Mouse (Mus musculus) lung, embryonic 16.5 days (tissue): ENCODE data around the gene Pgm5. TPM values are rescaled to one million over a fixed set of nuclear protein-coding genes. Genes with fewer than 3 reads are reported as not detected.

Experiments used
- ATAC-seq: fragments of 200-750 bp; cut with Nextera tagmentation; 2 replicates; pipeline ENCODE4 v1.8.0; 2017; ENCODE audit warnings: low read depth, mild to moderate bottlenecking, moderate library complexity
- H3K27ac ChIP-seq: fragments of 300-500 bp; sonication (generic); 2 replicates; pipeline ENCODE4 v1.5.1; 2014; ENCODE audit warnings: mild to moderate bottlenecking, control low read depth, low read length
- H3K27me3 ChIP-seq: fragments of 300-500 bp; sonication (generic); 2 replicates; pipeline ENCODE4 v1.6.1; 2014; ENCODE audit warnings: low read depth, low read length, mixed read lengths; ENCODE audit not compliant: control insufficient read depth, insufficient read depth
- H3K36me3 ChIP-seq: fragments of 300-500 bp; sonication (generic); 2 replicates; pipeline ENCODE4 v1.6.1; 2014; ENCODE audit warnings: low read length; ENCODE audit not compliant: control insufficient read depth, insufficient read depth
- H3K4me1 ChIP-seq: fragments of 300-500 bp; sonication (generic); replicated peaks from 2 replicates; pipeline ENCODE4 v1.6.1; 2014; ENCODE audit warnings: low read length, mixed read lengths; ENCODE audit not compliant: control insufficient read depth, insufficient read depth
- H3K4me2 ChIP-seq: fragments of 300-500 bp; sonication (generic); 2 replicates; pipeline ENCODE4 v1.6.1; 2014; ENCODE audit warnings: low read depth, low read length, control low read depth
- H3K4me3 ChIP-seq: fragments of 300-500 bp; sonication (generic); 2 replicates; pipeline ENCODE4 v1.5.1; 2014; ENCODE audit warnings: mild to moderate bottlenecking, low read length, control low read depth
- H3K9ac ChIP-seq: fragments of 300-500 bp; sonication (generic); 2 replicates; pipeline ENCODE4 v1.6.1; 2014; ENCODE audit warnings: low read length, control low read depth
- H3K9me3 ChIP-seq: fragments of 300-500 bp; sonication (generic); 2 replicates; pipeline ENCODE4 v1.6.1; 2016; ENCODE audit warnings: low read length; ENCODE audit not compliant: control insufficient read depth
- WGBS: fragments of 180-500 bp; shearing (Covaris S2); extraction: QIAGEN DNeasy Blood & Tissue Kit; methylation state at CpG from one replicate; pipeline ENCODE4 v1.1.7; 2014; 5-methylcytosine and 5-hydroxymethylcytosine counted together
- polyA plus RNA-seq: library from polyadenylated mRNA; unstranded; fragments of >200 nt; fragmentation: Nextera tagmentation; extraction: Ambion mirVana; gene quantifications from 2 replicates; pipeline ENCODE4 v1.2.1, GENCODE M21; 2015

The Pgm5 gene
- polyA plus RNA-seq, 1 experiment from 2014 or later = 2.9 TPM

DNA sequence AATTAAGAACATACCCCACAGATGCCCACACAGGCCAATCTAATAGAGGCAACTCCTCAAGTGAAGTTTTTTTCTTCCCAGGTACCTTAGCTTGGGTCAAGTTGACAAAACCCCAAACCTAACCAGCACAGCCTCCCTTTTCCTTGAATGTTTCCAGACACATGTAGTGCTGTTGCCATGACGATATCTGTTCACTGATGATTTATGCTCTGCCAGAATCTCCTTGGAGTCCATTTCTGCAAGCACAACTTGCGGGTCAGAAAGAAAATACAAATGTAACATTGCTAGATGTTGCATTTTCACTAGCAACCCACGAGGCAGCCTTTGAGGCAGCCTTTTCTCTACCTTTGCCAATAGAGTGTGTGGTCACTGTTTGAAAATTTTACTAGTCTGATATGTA, 194.1 kb downstream of the Pgm5 start:
- H3K9me3 ChIP-seq = no peaks in the 10 kb centered on the region
- H3K4me3 ChIP-seq = no peak overlapping the region
- ATAC-seq = no peak
- no peak overlapping the region for H3K9ac ChIP-seq
- no peaks in the 10 kb centered on the region for H3K36me3 ChIP-seq
- no peak overlapping the region for H3K27ac ChIP-seq
- no peaks in the 10 kb centered on the region for H3K27me3 ChIP-seq
- no peak overlapping the region for H3K4me2 ChIP-seq
- 71% methylated on average over 3 of the region's 3 CpGs for WGBS
- peaks cover 10% of the 10 kb centered on the region; the same call in 1 of the 2 replicates for H3K4me1 ChIP-seq

DNA sequence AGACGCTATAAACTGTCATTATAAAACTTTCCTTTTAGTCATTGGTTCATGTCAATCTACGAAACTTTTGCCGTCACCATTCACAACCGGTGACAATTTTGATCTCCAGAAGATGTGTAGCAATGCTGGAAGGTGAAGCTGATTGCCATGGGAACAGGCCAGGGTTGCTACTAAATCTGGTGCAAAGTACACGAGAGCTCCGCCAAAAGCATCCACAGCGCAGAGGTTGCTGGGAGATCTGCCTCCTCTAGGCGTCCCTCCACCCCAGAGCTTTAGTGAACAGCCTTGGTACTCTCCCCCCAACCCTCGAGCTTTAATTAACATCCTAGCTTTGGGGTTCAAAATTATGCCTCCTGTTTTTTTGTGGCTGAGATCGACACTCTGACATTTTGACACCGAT, 195.9 kb downstream of the Pgm5 start:
- no peak overlapping the region for H3K9ac ChIP-seq
- no peaks in the 10 kb centered on the region for H3K27me3 ChIP-seq
- no peaks in the 10 kb centered on the region for H3K4me1 ChIP-seq
- no peak overlapping the region for H3K4me2 ChIP-seq
- no peaks in the 10 kb centered on the region for H3K36me3 ChIP-seq
- H3K9me3 ChIP-seq = no peaks in the 10 kb centered on the region
- no peak for ATAC-seq
- H3K27ac ChIP-seq = no peak overlapping the region
- 71% methylated on average over 11 of the region's 11 CpGs for WGBS
- no peak overlapping the region for H3K4me3 ChIP-seq

DNA sequence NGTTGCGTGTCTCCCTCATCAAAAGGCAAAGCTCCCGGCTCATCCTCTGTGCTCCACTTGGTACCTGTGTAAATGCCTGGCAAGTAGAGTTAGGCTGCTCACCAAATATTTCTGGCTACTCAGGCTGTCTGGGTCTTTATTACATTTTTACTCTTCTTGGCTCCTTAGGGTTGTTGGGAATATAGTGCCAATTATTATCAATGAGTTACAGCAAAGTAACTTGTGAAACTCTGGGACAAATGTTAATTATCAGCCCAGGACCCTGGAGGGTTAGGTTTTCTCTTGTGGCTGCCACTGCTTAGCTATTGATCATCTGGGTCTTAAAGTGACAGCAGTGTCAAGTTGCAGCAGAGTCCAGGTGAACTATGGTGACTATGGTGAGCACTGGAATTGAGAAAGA, 199.3 kb downstream of the Pgm5 start:
- Histone ChIP-seq H3K4me1 (no peaks in the 10 kb centered on the region), H3K36me3 (no peaks in the 10 kb centered on the region), H3K27me3 (no peaks in the 10 kb centered on the region), H3K4me2 (no peak overlapping the region), H3K4me3 (no peak overlapping the region), H3K9ac (no peak overlapping the region), H3K9me3 (no peaks in the 10 kb centered on the region), H3K27ac (no peak overlapping the region)
- ATAC-seq = no peak
- 91% methylated on average over 2 of the region's 2 CpGs for WGBS

DNA sequence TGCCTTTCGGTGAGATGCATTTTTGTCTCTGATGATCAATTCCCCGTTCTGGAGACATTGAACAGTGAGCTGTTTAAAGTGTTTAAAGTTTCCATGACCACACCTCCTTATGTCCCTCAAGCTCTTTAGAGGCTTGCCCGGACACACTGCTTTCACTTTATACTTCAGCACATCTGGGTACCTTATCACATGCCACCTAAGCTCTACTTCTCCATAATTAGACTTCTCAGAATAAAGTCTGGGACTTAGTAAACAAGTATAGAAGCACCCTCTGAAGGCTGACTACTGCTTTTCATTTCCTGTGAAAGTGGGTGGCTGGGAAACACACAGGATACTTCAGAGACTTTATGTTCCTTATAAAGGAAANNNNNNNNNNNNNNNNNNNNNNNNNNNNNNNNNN, 204.7 kb downstream of the Pgm5 start:
- no peak overlapping the region for H3K4me3 ChIP-seq
- H3K27me3 ChIP-seq = no peaks in the 10 kb centered on the region
- H3K4me1 ChIP-seq = peaks cover 7% of the 10 kb centered on the region
- H3K4me2 ChIP-seq = no peak overlapping the region
- H3K27ac ChIP-seq = no peak overlapping the region
- no peak overlapping the region for H3K9ac ChIP-seq
- no peaks in the 10 kb centered on the region for H3K36me3 ChIP-seq
- no peak for ATAC-seq
- 56% methylated on average over 3 of the region's 3 CpGs for WGBS
- no peaks in the 10 kb centered on the region for H3K9me3 ChIP-seq

DNA sequence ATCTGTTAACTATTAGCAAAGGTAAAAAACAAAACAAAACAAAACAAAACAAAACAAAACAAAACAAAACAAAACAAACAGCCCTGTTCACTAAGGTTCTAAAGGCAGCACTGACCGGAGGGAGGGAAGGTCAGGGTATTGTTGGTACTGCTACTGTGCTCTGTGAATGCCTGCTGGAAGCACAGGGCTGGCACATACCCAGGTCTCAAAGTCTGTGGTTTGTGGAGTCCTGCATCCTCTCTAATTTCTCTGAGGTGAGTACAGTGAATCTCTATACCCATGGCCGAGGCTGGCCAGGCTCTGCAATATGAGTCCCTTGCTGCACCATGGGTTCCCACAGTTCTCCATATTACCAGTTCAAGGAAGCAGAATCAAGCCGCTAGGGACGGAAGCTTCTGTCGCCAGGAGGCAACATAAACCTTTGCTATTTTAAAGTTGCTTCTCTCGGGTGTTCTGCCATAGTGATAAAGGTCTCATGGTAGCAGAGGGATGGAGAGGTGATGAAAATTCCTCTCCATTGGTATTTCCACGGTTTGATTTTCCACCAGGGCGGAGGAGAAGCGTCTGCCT, 208.3 kb downstream of the Pgm5 start:
- Histone ChIP-seq H3K27me3 (no peaks in the 10 kb centered on the region), H3K9ac (no peak overlapping the region), H3K27ac (no peak overlapping the region), H3K9me3 (no peaks in the 10 kb centered on the region), H3K4me1 (peaks cover 7% of the 10 kb centered on the region), H3K4me2 (no peak overlapping the region), H3K4me3 (no peak overlapping the region), H3K36me3 (no peaks in the 10 kb centered on the region)
- no peak for ATAC-seq
- WGBS = 44% methylated on average over 9 of the region's 9 CpGs

DNA sequence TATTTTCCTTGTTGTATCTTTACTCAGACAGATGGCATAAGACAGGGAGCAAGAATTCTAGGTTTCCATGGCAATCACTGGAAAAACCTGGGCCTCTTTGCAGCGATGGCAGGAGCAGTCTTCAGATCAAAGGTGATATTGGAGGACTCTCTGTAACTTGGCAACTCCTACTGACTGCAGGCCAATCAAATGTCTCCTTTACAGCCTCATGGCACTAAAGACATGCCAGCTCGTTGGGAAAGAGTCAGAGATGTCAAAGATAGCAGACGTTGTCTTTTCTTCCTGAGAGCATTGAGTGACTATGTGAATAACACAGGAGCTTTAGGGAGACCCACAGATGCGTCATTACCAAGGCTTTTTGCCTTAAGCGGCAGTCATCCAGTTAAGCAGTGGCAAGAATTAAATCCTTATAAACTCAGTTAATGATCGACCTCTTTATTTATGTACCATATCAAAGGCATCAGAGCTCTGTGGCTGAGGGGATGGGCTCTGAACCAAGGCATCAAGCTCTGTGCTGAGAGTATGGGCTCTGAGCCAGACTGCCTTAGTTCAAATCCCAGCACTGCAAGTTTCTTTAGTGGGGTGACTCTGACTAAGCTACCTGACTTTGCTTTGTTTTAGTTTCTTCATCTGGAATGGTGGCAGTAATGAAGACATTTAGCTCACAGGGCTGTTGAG, 209.2 kb downstream of the Pgm5 start:
- Histone ChIP-seq H3K9ac (no peak overlapping the region), H3K36me3 (no peaks in the 10 kb centered on the region), H3K4me1 (peaks cover 7% of the 10 kb centered on the region), H3K4me3 (no peak overlapping the region), H3K9me3 (no peaks in the 10 kb centered on the region), H3K27me3 (no peaks in the 10 kb centered on the region), H3K4me2 (no peak overlapping the region), H3K27ac (no peak overlapping the region)
- 40% methylated on average over 6 of the region's 6 CpGs for WGBS
- ATAC-seq = no peak

DNA sequence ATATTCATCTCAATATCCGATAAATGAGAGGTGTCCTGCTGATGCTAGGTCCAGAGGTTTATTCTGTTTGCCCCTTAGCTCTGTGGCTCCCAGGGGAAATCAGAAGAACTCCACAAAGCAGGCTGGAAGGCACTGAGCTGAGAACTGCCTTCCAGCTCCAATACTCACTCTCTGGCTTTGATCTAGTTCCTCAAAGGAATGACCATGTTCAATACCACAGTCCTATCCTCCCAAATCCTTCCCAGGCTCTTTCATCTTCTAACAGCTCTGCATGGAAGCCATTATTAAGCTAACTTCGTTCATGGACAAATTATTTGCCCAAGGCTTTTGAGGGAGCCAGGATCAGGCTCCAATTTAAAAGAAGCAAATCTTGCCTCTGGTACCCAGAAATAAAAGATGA, 210.1 kb downstream of the Pgm5 start:
- no peaks in the 10 kb centered on the region for H3K9me3 ChIP-seq
- no peak overlapping the region for H3K9ac ChIP-seq
- no peak overlapping the region for H3K4me2 ChIP-seq
- H3K27ac ChIP-seq = no peak overlapping the region
- no peak for ATAC-seq
- H3K4me1 ChIP-seq = peaks cover 7% of the 10 kb centered on the region
- WGBS = 56% methylated on average over 2 of the region's 2 CpGs
- no peak overlapping the region for H3K4me3 ChIP-seq
- H3K36me3 ChIP-seq = no peaks in the 10 kb centered on the region
- no peaks in the 10 kb centered on the region for H3K27me3 ChIP-seq

DNA sequence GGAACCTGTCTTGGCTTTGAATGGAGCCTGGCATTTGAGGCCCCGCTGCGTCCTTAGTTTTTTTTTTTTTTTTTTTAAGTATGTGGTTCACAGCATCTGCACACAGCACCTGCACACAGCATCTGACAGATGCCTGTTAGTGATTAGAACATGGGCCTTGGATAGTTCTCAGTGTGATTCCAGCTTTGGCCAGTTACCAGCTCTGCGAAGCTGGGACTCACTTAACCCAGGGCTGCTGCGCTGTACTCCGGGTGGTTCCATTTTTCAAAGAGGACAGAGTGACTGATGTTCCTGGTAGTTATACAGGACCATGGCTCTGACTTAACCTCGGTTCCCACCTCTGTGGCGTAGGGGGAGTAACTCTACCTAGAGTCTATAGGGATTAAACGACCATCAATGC, 211.2 kb downstream of the Pgm5 start:
- Histone ChIP-seq H3K4me1 (peaks cover 7% of the 10 kb centered on the region), H3K4me3 (no peak overlapping the region), H3K9ac (no peak overlapping the region), H3K9me3 (no peaks in the 10 kb centered on the region), H3K27ac (no peak overlapping the region), H3K4me2 (no peak overlapping the region), H3K36me3 (no peaks in the 10 kb centered on the region), H3K27me3 (no peaks in the 10 kb centered on the region)
- WGBS = 76% methylated on average over 8 of the region's 8 CpGs
- no peak for ATAC-seq

DNA sequence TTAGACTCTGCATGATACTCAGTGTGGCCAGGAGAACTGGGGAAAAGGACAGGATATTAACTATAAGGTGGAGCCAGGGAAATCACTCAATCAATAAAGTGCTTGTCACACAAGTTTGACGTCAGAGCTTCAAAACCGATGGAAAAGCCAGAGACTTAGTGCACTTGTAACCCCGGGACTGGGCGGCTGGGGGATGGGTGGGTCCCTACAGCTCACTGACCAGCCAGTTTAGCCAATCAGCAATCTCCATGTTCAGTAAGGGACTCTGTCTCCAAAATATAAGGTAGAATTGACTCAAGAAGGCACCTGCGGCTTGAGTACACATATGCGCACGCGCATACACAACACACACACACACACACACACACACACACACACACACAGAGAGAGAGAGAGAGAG, 213.6 kb downstream of the Pgm5 start:
- H3K9me3 ChIP-seq = no peaks in the 10 kb centered on the region
- H3K4me1 ChIP-seq = no peaks in the 10 kb centered on the region; the same call in 1 of the 2 replicates
- no peak for ATAC-seq
- no peak overlapping the region for H3K4me3 ChIP-seq
- WGBS = 61% methylated on average over 8 of the region's 8 CpGs
- no peak overlapping the region for H3K9ac ChIP-seq
- H3K27ac ChIP-seq = no peak overlapping the region
- H3K4me2 ChIP-seq = no peak overlapping the region
- no peaks in the 10 kb centered on the region for H3K27me3 ChIP-seq
- no peaks in the 10 kb centered on the region for H3K36me3 ChIP-seq
